Comparison of ENCODE assay signal across 24 mouse cellular contexts in the genomic region with DNA sequence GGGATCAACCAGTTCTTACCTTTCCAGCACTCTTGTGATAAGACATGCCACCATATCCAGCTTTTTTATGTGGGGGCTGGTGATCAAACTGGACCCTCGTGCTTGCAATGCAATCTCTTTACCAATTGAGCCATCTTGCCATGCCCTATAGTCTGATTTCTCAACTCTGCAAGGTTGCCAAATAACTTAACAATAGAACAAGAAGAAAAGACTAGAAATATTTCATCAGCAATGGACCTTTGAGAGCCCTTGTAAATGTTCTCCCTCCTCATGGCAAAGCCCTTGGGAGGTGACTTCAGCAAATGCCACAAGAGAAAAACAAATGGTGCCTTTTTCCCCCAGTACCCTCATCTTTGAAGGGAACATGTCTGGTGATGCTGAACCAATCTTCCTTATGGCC.
DNase-seq lines count a peak whose midpoint lies in the region; ATAC-seq and TF ChIP-seq lines count a peak whose summit lies in the region.
"Had no signal": no experiment of that assay in that cellular context is flagged by ENCODE, and none has a peak within 500 bp of the region (broad histone marks: within the 10 kb centered on the region; RNA-seq: fewer than 3 reads in every experiment).

No protein-coding gene starts in this region.

- no peaks in the 10 kb centered on the region for H3K36me3 ChIP-seq in lung, postnatal 0 days (ENCODE audit: insufficient read depth, low read length)
- no peaks in the 10 kb centered on the region for H3K36me3 ChIP-seq in midbrain, embryonic 14.5 days (ENCODE audit: control insufficient read depth, insufficient read depth, low read length)
- H3K36me3 ChIP-seq: embryonic facial prominence, embryonic 10.5 days; embryonic facial prominence, embryonic 12.5 days; forebrain, embryonic 10.5 days; forebrain, embryonic 12.5 days; G1E had no signal

- peak; percentile 4 for DNase-seq in adrenal gland, postnatal 10 days
- no peak for DNase-seq in adrenal gland, postnatal 36 days
- peak; percentile 48 for DNase-seq in lung, postnatal 0 days (ENCODE audit: low spot score)
- no peak for DNase-seq in lung, postnatal 10 days
- peak; percentile 35 for DNase-seq in adipocyte (ENCODE audit: low spot score)
- DNase-seq in fat pad, adult 2 months (ENCODE audit: extremely low read depth, low read depth, low spot score): peak; percentile 34
- no peak for DNase-seq in heart, postnatal 14 days
- DNase-seq in midbrain, embryonic 14.5 days: no peak
- DNase-seq: B cell, adult 2 months; cerebellum, adult 11-12 months; cerebellum, adult 2 months; cerebellum, adult 9-10 months; cerebellum, postnatal 25 days had no signal

- no peak overlapping the region for H3K27ac ChIP-seq in lung, postnatal 0 days (ENCODE audit: low read length)
- H3K27ac ChIP-seq in midbrain, embryonic 14.5 days (replicated peaks; ENCODE audit: low read depth, low read length): no peak overlapping the region
- H3K27ac ChIP-seq: embryonic facial prominence, embryonic 10.5 days; embryonic facial prominence, embryonic 12.5 days; forebrain, embryonic 10.5 days; forebrain, embryonic 12.5 days had no signal

- 63% methylated on average over 1 of the region's 1 CpGs for whole genome bisulfite sequencing in lung, postnatal 0 days
- 81% methylated on average over 1 of the region's 1 CpGs for WGBS in midbrain, embryonic 14.5 days

- H3K4me2 ChIP-seq in lung, postnatal 0 days (replicated peaks; ENCODE audit: low read depth, low read length): no peak overlapping the region
- H3K4me2 ChIP-seq in midbrain, embryonic 14.5 days (ENCODE audit: low read length): no peak overlapping the region
- H3K4me2 ChIP-seq: embryonic facial prominence, embryonic 12.5 days; forebrain, embryonic 12.5 days had no signal

- ATAC-seq in lung, postnatal 0 days: peak; percentile 56; the same call in 1 of the 2 replicates
- no peak for ATAC-seq in midbrain, embryonic 14.5 days (ENCODE audit: low FRiP score, low TSS enrichment)
- ATAC-seq: activated CD4-positive, CD25-positive, alpha-beta regulatory T cell, adult 4 months; CD4-positive, CD25-positive, alpha-beta regulatory T cell, adult 4 months; forebrain, embryonic 14.5 days; forebrain, embryonic 16.5 days; Patski had no signal

- intact Hi-C loops in heart, postnatal 14 days (cut with DNase I): no loop called here

- peak; percentile 77 for TF ChIP-seq EP300 in lung, postnatal 0 days (IDR thresholded peaks at IDR 0.05)

- no peak overlapping the region for H3K4me3 ChIP-seq in lung, postnatal 0 days (ENCODE audit: low read depth, low read length)
- H3K4me3 ChIP-seq in midbrain, embryonic 14.5 days (replicated peaks; ENCODE audit: low read depth, low read length): no peak overlapping the region
- H3K4me3 ChIP-seq: embryonic facial prominence, embryonic 10.5 days; embryonic facial prominence, embryonic 12.5 days; forebrain, embryonic 10.5 days; forebrain, embryonic 12.5 days had no signal

- H3K9ac ChIP-seq in lung, postnatal 0 days (replicated peaks; ENCODE audit: low read depth): no peak overlapping the region
- H3K9ac ChIP-seq in midbrain, embryonic 14.5 days (replicated peaks; ENCODE audit: low read length): no peak overlapping the region
- H3K9ac ChIP-seq: embryonic facial prominence, embryonic 12.5 days; forebrain, embryonic 12.5 days had no signal

- H3K27me3 ChIP-seq in lung, postnatal 0 days (replicated peaks; ENCODE audit: insufficient read depth, low read length): no peaks in the 10 kb centered on the region
- no peaks in the 10 kb centered on the region for H3K27me3 ChIP-seq in midbrain, embryonic 14.5 days (ENCODE audit: control insufficient read depth, insufficient read depth, low read length)
- H3K27me3 ChIP-seq: CH12.LX; embryonic facial prominence, embryonic 12.5 days; forebrain, embryonic 12.5 days; Patski had no signal

- H3K9me3 ChIP-seq in lung, postnatal 0 days (ENCODE audit: low read length): no peaks in the 10 kb centered on the region
- H3K9me3 ChIP-seq in midbrain, embryonic 14.5 days (ENCODE audit: control insufficient read depth, low read length): no peaks in the 10 kb centered on the region
- H3K9me3 ChIP-seq: embryonic facial prominence, embryonic 10.5 days; embryonic facial prominence, embryonic 12.5 days; forebrain, embryonic 10.5 days; forebrain, embryonic 12.5 days had no signal

- no peak for TF ChIP-seq CTCF in lung, postnatal 0 days (IDR thresholded peaks at IDR 0.05)

- no peaks in the 10 kb centered on the region for H3K4me1 ChIP-seq in lung, postnatal 0 days (ENCODE audit: insufficient read depth, low read depth, low read length)
- no peaks in the 10 kb centered on the region for H3K4me1 ChIP-seq in midbrain, embryonic 14.5 days (ENCODE audit: control insufficient read depth, insufficient read depth, low read length)
- H3K4me1 ChIP-seq: embryonic facial prominence, embryonic 12.5 days; forebrain, embryonic 12.5 days had no signal

Comparison
In these comparisons a context has a peak if more than half of its experiments do, and no peak if none do; other contexts are left out.
1. DNase-seq: peak in adrenal gland, postnatal 10 days (single experiment), lung, postnatal 0 days (single experiment), adipocyte (single experiment) and fat pad, adult 2 months (single experiment); none in adrenal gland, postnatal 36 days (0 of 2), lung, postnatal 10 days (single experiment), heart, postnatal 14 days (0 of 2) and midbrain, embryonic 14.5 days (single experiment).